Mouse (Mus musculus) limb, embryonic 13.5 days (tissue): ENCODE measurements around the gene Tnfrsf1a. TPM values are rescaled to one million over a fixed set of nuclear protein-coding genes. Genes with fewer than 3 reads are reported as not detected.
"Not testable (repeated sequence)": the region's sequence is repeated elsewhere in the genome, so short reads cannot be mapped to it uniquely, and the experiment has no call there.

ENCODE experiments used
- ATAC-seq: fragments of 200-750 bp; cut with Nextera tagmentation; 2 replicates; pipeline ENCODE4 v1.8.0; 2017; ENCODE audit warnings: low read depth, moderate number of reproducible peaks, moderate TSS enrichment; ENCODE audit not compliant: low FRiP score
- H3K27ac ChIP-seq: fragments of 300-500 bp; sonication (generic); 2 replicates; pipeline ENCODE4 v1.5.1; 2015; ENCODE audit warnings: inconsistent platforms, mild to moderate bottlenecking, moderate library complexity
- H3K27me3 ChIP-seq: fragments of 300-500 bp; sonication (generic); 2 replicates; pipeline ENCODE4 v1.6.1; 2015; ENCODE audit warnings: mild to moderate bottlenecking, inconsistent platforms
- H3K36me3 ChIP-seq: fragments of 300-500 bp; sonication (generic); 2 replicates; pipeline ENCODE4 v1.6.1; 2015; ENCODE audit warnings: inconsistent platforms, mild to moderate bottlenecking, moderate library complexity
- H3K4me1 ChIP-seq: fragments of 300-500 bp; sonication (generic); 2 replicates; pipeline ENCODE4 v1.6.1; 2015; ENCODE audit warnings: inconsistent platforms
- H3K4me2 ChIP-seq: fragments of 300-500 bp; sonication (generic); replicated peaks from 2 replicates; pipeline ENCODE4 v1.6.1; 2015; ENCODE audit warnings: inconsistent platforms, mild to moderate bottlenecking, moderate library complexity
- H3K4me3 ChIP-seq: fragments of 300-500 bp; sonication (generic); 2 replicates; pipeline ENCODE4 v1.5.1; 2015; ENCODE audit warnings: moderate library complexity, mild to moderate bottlenecking, inconsistent platforms
- H3K9ac ChIP-seq: fragments of 300-500 bp; sonication (generic); 2 replicates; pipeline ENCODE4 v1.6.1; 2015; ENCODE audit warnings: mild to moderate bottlenecking, inconsistent platforms
- H3K9me3 ChIP-seq: fragments of 300-500 bp; sonication (generic); 2 replicates; pipeline ENCODE4 v1.6.1; 2016; ENCODE audit warnings: inconsistent platforms
- WGBS: fragments of 180-500 bp; shearing (Covaris S2); methylation state at CpG from one replicate; pipeline ENCODE4 v1.1.7; 2015; 5-methylcytosine and 5-hydroxymethylcytosine counted together
- polyA plus RNA-seq: library from polyadenylated mRNA; unstranded; fragments of >200 nt; fragmentation: Nextera tagmentation; extraction: Ambion mirVana; gene quantifications from 2 replicates; pipeline ENCODE4 v1.2.1, GENCODE M21; 2015

The Tnfrsf1a gene
- 68.7 and 71.4 TPM in 2 replicates for polyA plus RNA-seq

GRCm38 (mm10) chr6:125348721-125349574 is at the start of gene Tnfrsf1a:
Gene Tnfrsf1a, plus strand, starts transcription at chr6:125349362.
- H3K36me3 ChIP-seq = no peaks in the 10 kb centered on the region
- H3K9ac ChIP-seq = peak within 1 kb of the TSS; percentile 90
- H3K9me3 ChIP-seq = no peaks in the 10 kb centered on the region
- peak within 1 kb of the TSS; percentile 80 for H3K4me3 ChIP-seq
- WGBS = 6% methylated on average over 22 of the region's 22 CpGs
- no peaks in the 10 kb centered on the region for H3K27me3 ChIP-seq
- peak within 1 kb of the TSS; percentile 97 for H3K4me2 ChIP-seq
- peak; percentile 41 for ATAC-seq
- peak within 1 kb of the TSS; percentile 90 for H3K27ac ChIP-seq
- peaks cover 51% of the 10 kb centered on the region for H3K4me1 ChIP-seq

DNA sequence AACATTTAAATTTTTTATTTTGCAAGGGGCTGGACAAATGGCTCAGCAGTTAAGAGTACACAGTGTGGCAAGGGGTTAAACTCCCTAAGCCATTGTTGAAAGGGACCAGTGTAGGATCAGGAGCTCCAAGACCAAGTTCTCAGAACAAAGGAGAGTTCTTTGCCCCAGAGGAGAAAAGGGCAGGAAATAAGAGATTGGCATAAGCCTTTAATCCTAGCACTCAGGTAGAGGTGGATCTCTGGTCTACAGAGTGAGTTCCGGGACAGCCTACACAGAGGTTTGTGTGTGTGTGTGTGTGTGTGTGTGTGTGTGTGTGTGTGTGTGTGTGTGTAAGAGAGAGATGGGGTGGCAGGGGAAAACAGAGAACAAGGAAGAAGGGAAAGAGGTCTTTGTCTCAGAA is 48.2 kb upstream of the Tnfrsf1a start:
- 65% methylated on average over 1 of the region's 1 CpGs for WGBS
- Histone ChIP-seq H3K9ac (no peak overlapping the region), H3K4me3 (no peak overlapping the region), H3K4me1 (peaks cover 4% of the 10 kb centered on the region; the same call in 1 of the 2 replicates), H3K9me3 (no peaks in the 10 kb centered on the region), H3K27ac (no peak overlapping the region), H3K4me2 (no peak overlapping the region), H3K27me3 (no peaks in the 10 kb centered on the region), H3K36me3 (peaks cover under 1% of the 10 kb centered on the region; the same call in 1 of the 2 replicates)
- no peak for ATAC-seq

- H3K9ac ChIP-seq = no peak overlapping the region
- 76% methylated on average over 24 of the region's 24 CpGs for WGBS
- no peak overlapping the region for H3K4me2 ChIP-seq
- H3K4me3 ChIP-seq = no peak overlapping the region
- peaks cover 13% of the 10 kb centered on the region for H3K36me3 ChIP-seq
- peaks cover 4% of the 10 kb centered on the region; the same call in 1 of the 2 replicates for H3K4me1 ChIP-seq
- no peak for ATAC-seq
- no peaks in the 10 kb centered on the region for H3K9me3 ChIP-seq
- no peak overlapping the region for H3K27ac ChIP-seq
- H3K27me3 ChIP-seq = no peaks in the 10 kb centered on the region
These were observed 46.8 kb upstream of the Tnfrsf1a start for GRCm38 (mm10) chr6:125302231-125302982.

GRCm38 (mm10) chr6:125303242-125303641 is 45.9 kb upstream of the Tnfrsf1a start:
- no peak for ATAC-seq
- Histone ChIP-seq H3K4me2 (no peak overlapping the region), H3K9me3 (no peaks in the 10 kb centered on the region), H3K4me1 (peaks cover 4% of the 10 kb centered on the region; the same call in 1 of the 2 replicates), H3K9ac (no peak overlapping the region), H3K36me3 (peaks cover 19% of the 10 kb centered on the region), H3K27me3 (no peaks in the 10 kb centered on the region), H3K4me3 (no peak overlapping the region), H3K27ac (no peak overlapping the region)
- WGBS = 66% methylated on average over 4 of the region's 4 CpGs

GRCm38 (mm10) chr6:125304408-125304807 is 44.8 kb upstream of the Tnfrsf1a start:
- not testable (repeated sequence) for ATAC-seq, H3K4me2 ChIP-seq

GRCm38 (mm10) chr6:125305465-125305864 is 43.7 kb upstream of the Tnfrsf1a start:
- Histone ChIP-seq H3K4me1 (peaks cover 13% of the 10 kb centered on the region), H3K27me3 (no peaks in the 10 kb centered on the region), H3K27ac (no peak overlapping the region), H3K9me3 (no peaks in the 10 kb centered on the region), H3K9ac (no peak overlapping the region), H3K4me2 (no peak overlapping the region), H3K36me3 (peaks cover 36% of the 10 kb centered on the region), H3K4me3 (no peak overlapping the region)
- WGBS = 82% methylated on average over 6 of the region's 6 CpGs
- ATAC-seq = no peak

More at GRCm38 (mm10) chr6:125304408-125304807, 44.8 kb upstream of the Tnfrsf1a start:
- Histone ChIP-seq H3K36me3 (peaks cover 29% of the 10 kb centered on the region), H3K4me1 (peaks cover 12% of the 10 kb centered on the region)
- whole genome bisulfite sequencing = 84% methylated on average over 7 of the region's 7 CpGs
- not testable (repeated sequence) for H3K27me3 ChIP-seq, H3K4me3 ChIP-seq, H3K27ac ChIP-seq, H3K9me3 ChIP-seq, H3K9ac ChIP-seq

GRCm38 (mm10) chr6:125307091-125307490 is 42.1 kb upstream of the Tnfrsf1a start:
- peaks cover 25% of the 10 kb centered on the region for H3K4me1 ChIP-seq
- no peak overlapping the region for H3K4me2 ChIP-seq
- no peak for ATAC-seq
- H3K9me3 ChIP-seq = no peaks in the 10 kb centered on the region
- no peaks in the 10 kb centered on the region for H3K27me3 ChIP-seq
- no peak overlapping the region for H3K9ac ChIP-seq
- H3K4me3 ChIP-seq = no peak overlapping the region
- H3K27ac ChIP-seq = no peak overlapping the region
- 87% methylated on average over 5 of the region's 5 CpGs for WGBS
- H3K36me3 ChIP-seq = peaks cover 41% of the 10 kb centered on the region

DNA sequence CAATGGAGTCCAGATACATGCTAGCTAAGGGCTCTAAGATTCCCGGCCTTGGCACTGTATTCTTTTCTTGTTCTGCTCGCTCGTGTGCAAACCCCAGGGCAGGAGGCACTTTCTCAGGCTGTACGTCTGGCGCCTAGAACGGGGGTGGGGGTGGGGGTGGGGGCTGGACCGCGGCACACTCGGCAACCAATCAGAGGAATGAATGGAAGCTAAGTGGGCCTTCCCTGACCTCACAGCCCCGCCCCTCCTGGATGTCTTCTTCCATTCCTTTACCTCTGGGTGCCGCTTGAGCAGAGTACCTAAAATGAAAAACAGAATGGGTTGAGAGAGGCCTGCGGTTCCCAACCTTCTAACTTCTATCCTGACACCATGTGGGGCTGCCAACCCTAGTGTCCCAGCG is 40.2 kb upstream of the Tnfrsf1a start:
- 10% methylated on average over 13 of the region's 13 CpGs for WGBS
- Histone ChIP-seq H3K27ac (no peak overlapping the region), H3K4me3 (no peak overlapping the region), H3K27me3 (no peaks in the 10 kb centered on the region), H3K36me3 (peaks cover 41% of the 10 kb centered on the region), H3K4me2 (peak overlapping the region; percentile 37), H3K9ac (no peak overlapping the region), H3K4me1 (peaks cover 39% of the 10 kb centered on the region), H3K9me3 (no peaks in the 10 kb centered on the region)
- ATAC-seq = peak; percentile 52; the same call in 1 of the 2 replicates

GRCm38 (mm10) chr6:125309406-125309805 is 39.8 kb upstream of the Tnfrsf1a start:
- Histone ChIP-seq H3K9me3 (no peaks in the 10 kb centered on the region), H3K9ac (no peak overlapping the region), H3K4me3 (no peak overlapping the region), H3K27ac (no peak overlapping the region), H3K27me3 (no peaks in the 10 kb centered on the region), H3K4me2 (peak overlapping the region; percentile 37; the same call in 1 of the 2 replicates), H3K4me1 (peaks cover 44% of the 10 kb centered on the region), H3K36me3 (peaks cover 41% of the 10 kb centered on the region)
- 33% methylated on average over 5 of the region's 5 CpGs for WGBS
- no peak for ATAC-seq

DNA sequence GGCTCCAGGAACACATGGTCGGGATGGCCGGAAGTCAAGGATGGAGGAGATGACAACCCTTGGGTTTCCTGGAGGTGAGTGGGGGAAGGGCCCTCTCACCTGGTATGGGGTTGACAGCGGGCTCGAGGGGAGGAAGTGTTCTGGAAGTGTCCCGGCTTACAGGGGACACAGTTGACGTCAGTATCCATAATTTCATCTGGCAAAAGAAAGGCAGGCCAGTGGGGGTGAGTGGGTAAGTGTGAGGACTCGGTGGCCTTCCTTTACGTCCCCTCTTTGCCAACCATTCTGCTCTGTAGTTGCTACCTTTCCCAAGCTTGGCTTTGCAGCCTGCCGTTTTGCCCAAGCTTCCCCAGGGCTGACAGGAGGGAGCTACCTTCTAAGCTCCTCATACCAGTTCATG is 37.0 kb upstream of the Tnfrsf1a start:
- H3K9ac ChIP-seq = peak overlapping the region; percentile 82
- 83% methylated on average over 9 of the region's 9 CpGs for WGBS
- H3K27ac ChIP-seq = no peak overlapping the region
- peak overlapping the region; percentile 57 for H3K4me3 ChIP-seq
- no peak for ATAC-seq
- no peaks in the 10 kb centered on the region for H3K27me3 ChIP-seq
- peaks cover 50% of the 10 kb centered on the region for H3K4me1 ChIP-seq
- H3K36me3 ChIP-seq = peaks cover 29% of the 10 kb centered on the region
- H3K4me2 ChIP-seq = peak overlapping the region; percentile 82
- no peaks in the 10 kb centered on the region for H3K9me3 ChIP-seq

DNA sequence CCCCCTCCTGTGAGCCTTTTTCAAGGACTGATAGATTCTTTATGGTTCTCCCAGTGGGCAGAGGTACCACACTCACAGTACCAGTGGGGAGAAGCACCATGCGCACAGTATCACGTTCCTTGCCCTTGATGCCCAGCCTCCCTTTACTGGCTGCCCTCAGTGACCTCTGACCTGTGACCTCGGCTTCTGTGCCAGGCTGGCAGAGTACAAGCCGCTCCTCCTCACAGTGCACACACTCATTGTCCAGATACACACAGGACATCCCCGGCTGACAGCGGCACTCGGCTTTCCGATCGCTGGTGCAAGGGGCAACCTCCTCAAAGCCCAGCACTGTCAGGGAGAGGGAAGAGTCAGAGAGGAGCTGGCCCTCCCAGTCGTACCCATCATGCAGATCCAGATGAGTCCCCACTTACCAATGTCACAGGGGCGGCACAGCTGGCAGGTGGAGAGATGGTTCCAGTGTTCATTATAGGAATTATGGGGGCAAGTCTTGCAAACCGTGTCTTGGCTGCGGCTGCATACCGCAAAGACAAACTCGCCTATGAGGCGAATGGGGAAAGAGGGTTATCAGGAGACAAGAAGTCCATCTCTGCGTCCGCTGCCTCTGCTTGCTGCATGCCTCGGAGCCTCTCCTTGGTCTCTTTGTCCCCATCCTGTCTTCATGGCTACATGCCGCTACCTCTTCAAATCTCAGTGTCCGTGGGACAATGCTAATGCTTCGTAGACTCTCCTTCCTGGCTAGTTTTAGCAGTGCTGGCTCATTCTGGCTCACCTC is 36.4 kb upstream of the Tnfrsf1a start:
- no peaks in the 10 kb centered on the region for H3K27me3 ChIP-seq
- 73% methylated on average over 22 of the region's 22 CpGs for WGBS
- peaks cover 50% of the 10 kb centered on the region for H3K4me1 ChIP-seq
- peaks cover 27% of the 10 kb centered on the region for H3K36me3 ChIP-seq
- peak overlapping the region; percentile 82 for H3K9ac ChIP-seq
- peak overlapping the region; percentile 82 for H3K4me2 ChIP-seq
- no peak for ATAC-seq
- no peaks in the 10 kb centered on the region for H3K9me3 ChIP-seq
- peak overlapping the region; percentile 79; the same call in 1 of the 2 replicates for H3K27ac ChIP-seq
- H3K4me3 ChIP-seq = peak overlapping the region; percentile 57
